In the genomic region with DNA sequence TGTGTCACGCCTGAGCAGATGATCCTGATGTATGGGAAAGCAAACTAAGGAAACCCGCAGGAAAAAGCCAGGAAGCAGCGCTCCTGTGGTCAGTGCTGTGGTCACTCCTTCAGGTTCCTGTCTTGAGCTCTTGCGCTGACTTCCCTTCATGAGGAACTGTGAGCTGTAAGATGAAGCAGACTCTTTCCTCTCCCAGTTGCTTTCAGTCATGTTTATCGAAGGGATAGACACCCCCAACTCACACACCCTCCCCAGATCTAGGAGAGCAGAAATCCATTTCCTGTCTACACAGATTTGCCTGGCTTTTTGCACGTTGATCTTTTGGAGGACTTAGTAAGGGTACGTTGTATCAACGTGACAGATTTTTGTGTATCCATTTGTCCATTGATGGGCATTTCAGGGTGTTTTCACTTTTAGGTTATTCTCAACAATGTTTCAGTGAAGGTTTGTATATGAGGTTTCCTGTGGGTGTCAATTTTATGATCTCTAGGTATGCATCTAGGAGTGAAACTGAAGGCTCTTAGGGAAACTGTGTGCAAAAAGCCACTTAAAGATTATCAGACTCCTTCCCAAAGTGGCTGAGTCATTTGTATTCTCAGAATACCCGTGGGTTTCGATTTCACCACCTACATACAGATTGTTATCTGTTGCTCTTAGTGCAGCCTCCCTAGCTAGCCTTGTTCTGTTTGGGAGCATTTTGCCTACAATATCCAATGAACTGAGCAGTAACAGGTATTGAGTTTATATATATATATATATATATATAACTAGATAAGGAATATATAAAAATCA, we compare ENCODE assay signal across 12 mouse cellular contexts. TPM values are rescaled to one million over a fixed set of nuclear protein-coding genes. Genes with fewer than 3 reads are reported as not detected.
DNase-seq lines count a peak whose midpoint lies in the region; ATAC-seq and TF ChIP-seq lines count a peak whose summit lies in the region.
"Had no signal": no experiment of that assay in that cellular context is flagged by ENCODE, and none has a peak within 500 bp of the region (broad histone marks: within the 10 kb centered on the region; RNA-seq: fewer than 3 reads in every experiment).

No protein-coding gene starts in this region.

- no peak overlapping the region for H3K27ac ChIP-seq in lung, postnatal 0 days (ENCODE audit: low read length)
- peak overlapping the region; percentile 53 for H3K27ac ChIP-seq in liver, embryonic 15.5 days (replicated peaks)
- H3K27ac ChIP-seq in hindbrain, embryonic 10.5 days: no peak overlapping the region
- no peak overlapping the region for H3K27ac ChIP-seq in hindbrain, postnatal 0 days
- no peak overlapping the region for H3K27ac ChIP-seq in hindbrain, embryonic 14.5 days
- H3K27ac ChIP-seq: kidney, postnatal 0 days; limb, embryonic 12.5 days had no signal

- no peak overlapping the region for H3K9ac ChIP-seq in lung, postnatal 0 days (replicated peaks; ENCODE audit: low read depth)
- no peak overlapping the region for H3K9ac ChIP-seq in liver, embryonic 15.5 days
- H3K9ac ChIP-seq in hindbrain, postnatal 0 days (replicated peaks; ENCODE audit: low read length): no peak overlapping the region
- H3K9ac ChIP-seq in hindbrain, embryonic 14.5 days: no peak overlapping the region
- H3K9ac ChIP-seq: limb, embryonic 12.5 days had no signal

- peak; percentile 41 for DNase-seq in lung, postnatal 0 days (ENCODE audit: low spot score)
- no peak for DNase-seq in lung, postnatal 4 days
- peak; percentile 75 for DNase-seq in c-Kit-positive CD71-positive TER-119-positive erythroid progenitor cells, embryonic 14.5 days (ENCODE audit: low spot score)
- DNase-seq in hindbrain, embryonic 10.5 days (ENCODE audit: low spot score): no peak
- DNase-seq in hindbrain, postnatal 0 days (ENCODE audit: low spot score): no peak
- DNase-seq in ovary, adult 18-20 months (ENCODE audit: low spot score): no peak
- DNase-seq in hindbrain, embryonic 14.5 days (ENCODE audit: low spot score): no peak
- DNase-seq: thymus, adult 18-20 months had no signal

- WGBS in lung, postnatal 0 days: 45% methylated on average over 10 of the region's 10 CpGs
- 12% methylated on average over 10 of the region's 10 CpGs for WGBS in liver, embryonic 15.5 days (ENCODE audit: insufficient replicate concordance)
- WGBS in hindbrain, embryonic 10.5 days: 80% methylated on average over 10 of the region's 10 CpGs
- WGBS in hindbrain, postnatal 0 days: 81% methylated on average over 10 of the region's 10 CpGs
- WGBS in hindbrain, embryonic 14.5 days: 82% methylated on average over 10 of the region's 10 CpGs

- TF ChIP-seq CTCF in lung, postnatal 0 days (IDR thresholded peaks at IDR 0.05): no peak
- no peak for TF ChIP-seq CTCF in hindbrain, postnatal 0 days (IDR thresholded peaks at IDR 0.05; ENCODE audit: low read depth)

- no peaks in the 10 kb centered on the region for H3K36me3 ChIP-seq in lung, postnatal 0 days (ENCODE audit: insufficient read depth, low read length)
- no peaks in the 10 kb centered on the region for H3K36me3 ChIP-seq in liver, embryonic 15.5 days (replicated peaks)
- H3K36me3 ChIP-seq in hindbrain, embryonic 10.5 days: no peaks in the 10 kb centered on the region
- H3K36me3 ChIP-seq in hindbrain, postnatal 0 days (ENCODE audit: insufficient read depth, low read length): no peaks in the 10 kb centered on the region
- H3K36me3 ChIP-seq in hindbrain, embryonic 14.5 days (replicated peaks; ENCODE audit: control insufficient read depth, insufficient read depth): no peaks in the 10 kb centered on the region
- H3K36me3 ChIP-seq: limb, embryonic 12.5 days had no signal

- no peaks in the 10 kb centered on the region for H3K4me1 ChIP-seq in lung, postnatal 0 days (ENCODE audit: insufficient read depth, low read depth, low read length)
- H3K4me1 ChIP-seq in liver, embryonic 15.5 days (replicated peaks): peaks cover 23% of the 10 kb centered on the region
- H3K4me1 ChIP-seq in hindbrain, embryonic 10.5 days (replicated peaks): no peaks in the 10 kb centered on the region
- no peaks in the 10 kb centered on the region for H3K4me1 ChIP-seq in hindbrain, postnatal 0 days (ENCODE audit: insufficient read depth, low read length)
- no peaks in the 10 kb centered on the region for H3K4me1 ChIP-seq in hindbrain, embryonic 14.5 days (replicated peaks; ENCODE audit: control insufficient read depth, insufficient read depth, low read length)
- H3K4me1 ChIP-seq: limb, embryonic 12.5 days had no signal

- TF ChIP-seq EP300 in lung, postnatal 0 days (IDR thresholded peaks at IDR 0.05): 0 out of 2 replicates have a peak, but pooled peaks have one; percentile 17

- H3K9me3 ChIP-seq in lung, postnatal 0 days (ENCODE audit: low read length): no peaks in the 10 kb centered on the region
- no peaks in the 10 kb centered on the region for H3K9me3 ChIP-seq in liver, embryonic 15.5 days (replicated peaks)
- no peaks in the 10 kb centered on the region for H3K9me3 ChIP-seq in hindbrain, embryonic 10.5 days
- no peaks in the 10 kb centered on the region for H3K9me3 ChIP-seq in hindbrain, postnatal 0 days (ENCODE audit: low read length)
- H3K9me3 ChIP-seq in hindbrain, embryonic 14.5 days (ENCODE audit: control insufficient read depth, low read length): no peaks in the 10 kb centered on the region
- H3K9me3 ChIP-seq: limb, embryonic 12.5 days had no signal

- no peak; the same call in 1 of the 2 replicates for ATAC-seq in lung, postnatal 0 days
- peak; percentile 73 for ATAC-seq in liver, embryonic 15.5 days (ENCODE audit: insufficient read depth)
- no peak for ATAC-seq in hindbrain, postnatal 0 days
- ATAC-seq in hindbrain, embryonic 14.5 days (ENCODE audit: low FRiP score): no peak
- ATAC-seq: hindbrain, embryonic 16.5 days had no signal

- no peak overlapping the region for H3K4me2 ChIP-seq in lung, postnatal 0 days (replicated peaks; ENCODE audit: low read depth, low read length)
- H3K4me2 ChIP-seq in liver, embryonic 15.5 days: peak overlapping the region; percentile 62
- no peak overlapping the region for H3K4me2 ChIP-seq in hindbrain, postnatal 0 days (ENCODE audit: low read depth, low read length)
- H3K4me2 ChIP-seq in hindbrain, embryonic 14.5 days (replicated peaks): no peak overlapping the region
- H3K4me2 ChIP-seq: limb, embryonic 12.5 days had no signal

- no peak overlapping the region for H3K4me3 ChIP-seq in lung, postnatal 0 days (ENCODE audit: low read depth, low read length)
- peak overlapping the region; percentile 36 for H3K4me3 ChIP-seq in liver, embryonic 15.5 days (replicated peaks)
- no peak overlapping the region for H3K4me3 ChIP-seq in hindbrain, embryonic 10.5 days
- H3K4me3 ChIP-seq in hindbrain, postnatal 0 days (ENCODE audit: low read length): no peak overlapping the region
- H3K4me3 ChIP-seq in hindbrain, embryonic 14.5 days (replicated peaks; ENCODE audit: low read length): no peak overlapping the region
- H3K4me3 ChIP-seq: limb, embryonic 12.5 days had no signal

- H3K27me3 ChIP-seq in lung, postnatal 0 days (replicated peaks; ENCODE audit: insufficient read depth, low read length): no peaks in the 10 kb centered on the region
- H3K27me3 ChIP-seq in liver, embryonic 15.5 days: no peaks in the 10 kb centered on the region
- no peaks in the 10 kb centered on the region for H3K27me3 ChIP-seq in hindbrain, embryonic 10.5 days (ENCODE audit: insufficient read depth, poor library complexity, severe bottlenecking)
- H3K27me3 ChIP-seq in hindbrain, postnatal 0 days (ENCODE audit: insufficient read depth, low read length): no peaks in the 10 kb centered on the region
- H3K27me3 ChIP-seq in hindbrain, embryonic 14.5 days (ENCODE audit: control insufficient read depth, insufficient read depth, low read length): no peaks in the 10 kb centered on the region
- H3K27me3 ChIP-seq: limb, embryonic 12.5 days had no signal

RNA-seq across cellular contexts. Expression of a gene that starts 6.5 kb away (rescaled TPM):
- 42.2 and 45.1 TPM in 2 replicates for polyA plus RNA-seq in lung, postnatal 0 days (2015; fragmentation: Nextera tagmentation; extraction: Ambion mirVana)
- polyA plus RNA-seq in liver, embryonic 15.5 days (2015; fragmentation: Nextera tagmentation; extraction: Ambion mirVana): 32.1 and 33.3 TPM in 2 replicates
- 57.5 and 62.8 TPM in 2 replicates for polyA plus RNA-seq in hindbrain, embryonic 10.5 days (2016; fragmentation: Nextera tagmentation; extraction: Ambion mirVana)
- 116 and 127 TPM in 2 replicates for total RNA-seq in hindbrain, postnatal 0 days (2014; rRNA removed)
- polyA plus RNA-seq in hindbrain, postnatal 0 days (2015; fragmentation: Nextera tagmentation; extraction: Ambion mirVana): 113 and 116 TPM in 2 replicates
- 117 and 132 TPM in 2 replicates for polyA plus RNA-seq in hindbrain, embryonic 14.5 days (2014; fragmentation: Nextera tagmentation; extraction: Ambion mirVana)

RNA-seq across cellular contexts. Expression of a gene that starts 12.4 kb away (rescaled TPM):
- polyA plus RNA-seq in lung, postnatal 0 days (2015; fragmentation: Nextera tagmentation; extraction: Ambion mirVana): 12.5 and 13.3 TPM in 2 replicates
- polyA plus RNA-seq in liver, embryonic 15.5 days (2015; fragmentation: Nextera tagmentation; extraction: Ambion mirVana): 5.1 and 5.5 TPM in 2 replicates
- 11.8 and 13.6 TPM in 2 replicates for polyA plus RNA-seq in hindbrain, embryonic 10.5 days (2016; fragmentation: Nextera tagmentation; extraction: Ambion mirVana)
- 10.0 and 11.5 TPM in 2 replicates for total RNA-seq in hindbrain, postnatal 0 days (2014; rRNA removed)
- polyA plus RNA-seq in hindbrain, postnatal 0 days (2015; fragmentation: Nextera tagmentation; extraction: Ambion mirVana): 11.1 and 11.8 TPM in 2 replicates
- polyA plus RNA-seq in hindbrain, embryonic 14.5 days (2014; fragmentation: Nextera tagmentation; extraction: Ambion mirVana): 15.2 and 17.3 TPM in 2 replicates

Comparison
In these comparisons a context has a peak if more than half of its experiments do, and no peak if none do; other contexts are left out.
1. DNase-seq: peak in lung, postnatal 0 days (single experiment) and c-Kit-positive CD71-positive TER-119-positive erythroid progenitor cells, embryonic 14.5 days (single experiment); none in lung, postnatal 4 days (0 of 2), hindbrain, embryonic 10.5 days (single experiment), hindbrain, postnatal 0 days (single experiment), ovary, adult 18-20 months (single experiment) and hindbrain, embryonic 14.5 days (single experiment).